ENCODE assay signal across 22 mouse cellular contexts in the genomic region with DNA sequence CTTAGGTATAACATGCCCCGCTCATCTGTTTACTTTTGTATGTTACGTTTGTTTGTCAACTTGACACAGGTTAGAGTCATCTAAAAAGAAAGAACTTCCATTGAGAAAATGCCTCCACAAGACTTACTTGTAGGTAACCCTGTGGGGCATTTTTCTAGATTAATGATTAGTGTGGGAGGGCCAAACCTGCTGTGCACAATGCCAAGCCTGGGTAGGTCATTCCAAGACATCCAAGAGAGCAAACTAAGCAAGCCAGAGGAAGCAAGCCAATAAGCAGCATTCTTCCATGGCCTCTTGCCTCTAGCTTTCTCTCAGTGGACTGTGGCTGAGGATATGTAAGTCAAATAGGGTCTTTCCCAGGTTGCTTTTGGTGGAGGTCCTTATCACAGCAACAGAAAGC. TPM values are rescaled to one million over a fixed set of nuclear protein-coding genes. Genes with fewer than 3 reads are reported as not detected.
A peak's percentile ranks its signal among the peaks of the same experiment; 100 is the strongest.
DNase-seq lines count a peak whose midpoint lies in the region; ATAC-seq lines count a peak whose summit lies in the region.
"Had no signal": no experiment of that assay in that cellular context is flagged by ENCODE, and none has a peak within 500 bp of the region (broad histone marks: within the 10 kb centered on the region; RNA-seq: fewer than 3 reads in every experiment).

No protein-coding gene starts in this region.

- H3K27ac ChIP-seq in kidney, embryonic 16.5 days (ENCODE audit: low read length): no peak overlapping the region
- H3K27ac ChIP-seq in hindbrain, embryonic 14.5 days: no peak overlapping the region
- H3K27ac ChIP-seq: embryonic facial prominence, embryonic 15.5 days; forebrain, embryonic 15.5 days; heart, embryonic 10.5 days; hindbrain, embryonic 12.5 days; hindbrain, postnatal 0 days had no signal

- no peak overlapping the region for H3K9ac ChIP-seq in kidney, embryonic 16.5 days (replicated peaks; ENCODE audit: low read length)
- no peak overlapping the region for H3K9ac ChIP-seq in hindbrain, embryonic 14.5 days
- H3K9ac ChIP-seq: embryonic facial prominence, embryonic 15.5 days; forebrain, embryonic 15.5 days; hindbrain, embryonic 12.5 days had no signal

- H3K4me3 ChIP-seq in kidney, embryonic 16.5 days (ENCODE audit: low read length): no peak overlapping the region
- H3K4me3 ChIP-seq in hindbrain, embryonic 14.5 days (replicated peaks; ENCODE audit: low read length): no peak overlapping the region
- H3K4me3 ChIP-seq: embryonic facial prominence, embryonic 15.5 days; erythroblast, embryonic 14.5 days; forebrain, embryonic 15.5 days; heart, embryonic 10.5 days; hindbrain, embryonic 12.5 days had no signal

- peak; percentile 72 for DNase-seq in kidney, adult 18-20 months
- DNase-seq in kidney, adult 8-10 months: peak; percentile 87 to 94
- peak; percentile 49 for DNase-seq in kidney, postnatal 10 days
- no peak for DNase-seq in hindbrain, embryonic 14.5 days (ENCODE audit: low spot score)
- DNase-seq in Muller cell, postnatal 12 days (ENCODE audit: inconsistent ontology term): no peak
- DNase-seq: adrenal gland, adult 2 months; adrenal gland, postnatal 36 days; cerebellum, adult 8-10 months; cerebellum, postnatal 14 days; embryo, embryonic 11 days; gastrocnemius, postnatal 25 days; heart, adult 18-20 months; heart, postnatal 10 days; heart, postnatal 4 days had no signal

- H3K4me1 ChIP-seq in kidney, embryonic 16.5 days (ENCODE audit: insufficient read depth, low read length): no peaks in the 10 kb centered on the region
- 0 out of 2 replicates have a peak, but pooled peaks cover 3% of the 10 kb centered on the region for H3K4me1 ChIP-seq in hindbrain, embryonic 14.5 days (replicated peaks; ENCODE audit: control insufficient read depth, insufficient read depth, low read length)
- H3K4me1 ChIP-seq: embryonic facial prominence, embryonic 15.5 days; forebrain, embryonic 15.5 days had no signal

- ATAC-seq in kidney, embryonic 16.5 days (ENCODE audit: low FRiP score, low TSS enrichment): no peak
- ATAC-seq in hindbrain, embryonic 14.5 days (ENCODE audit: low FRiP score): no peak
- ATAC-seq: forebrain, embryonic 15.5 days; hindbrain, postnatal 0 days had no signal

- H3K36me3 ChIP-seq in kidney, embryonic 16.5 days (ENCODE audit: insufficient read depth, low read length): no peaks in the 10 kb centered on the region
- no peaks in the 10 kb centered on the region for H3K36me3 ChIP-seq in hindbrain, embryonic 14.5 days (replicated peaks; ENCODE audit: control insufficient read depth, insufficient read depth)
- H3K36me3 ChIP-seq: embryonic facial prominence, embryonic 15.5 days; forebrain, embryonic 15.5 days; heart, embryonic 10.5 days; hindbrain, embryonic 12.5 days had no signal

- no peak overlapping the region for H3K4me2 ChIP-seq in kidney, embryonic 16.5 days (replicated peaks; ENCODE audit: low read depth, low read length)
- no peak overlapping the region for H3K4me2 ChIP-seq in hindbrain, embryonic 14.5 days (replicated peaks)
- H3K4me2 ChIP-seq: embryonic facial prominence, embryonic 15.5 days; forebrain, embryonic 15.5 days; hindbrain, embryonic 12.5 days had no signal

- H3K9me3 ChIP-seq in kidney, embryonic 16.5 days (ENCODE audit: low read length): no peaks in the 10 kb centered on the region
- H3K9me3 ChIP-seq in hindbrain, embryonic 14.5 days (ENCODE audit: control insufficient read depth, low read length): no peaks in the 10 kb centered on the region
- H3K9me3 ChIP-seq: embryonic facial prominence, embryonic 15.5 days; forebrain, embryonic 15.5 days; heart, embryonic 10.5 days; hindbrain, embryonic 12.5 days had no signal

- 87% methylated on average over 2 of the region's 2 CpGs for WGBS in kidney, embryonic 16.5 days
- WGBS in hindbrain, embryonic 14.5 days: 96% methylated on average over 2 of the region's 2 CpGs

- no peaks in the 10 kb centered on the region for H3K27me3 ChIP-seq in kidney, embryonic 16.5 days (ENCODE audit: insufficient read depth, low read length)
- H3K27me3 ChIP-seq in hindbrain, embryonic 14.5 days (ENCODE audit: control insufficient read depth, insufficient read depth, low read length): no peaks in the 10 kb centered on the region
- H3K27me3 ChIP-seq: CH12.LX; embryonic facial prominence, embryonic 15.5 days; forebrain, embryonic 15.5 days; hindbrain, embryonic 12.5 days had no signal

RNA-seq across cellular contexts. Expression of gene Ak4, which starts 54.4 kb away (rescaled TPM):
- polyA plus RNA-seq in kidney, embryonic 16.5 days (2015; fragmentation: Nextera tagmentation; extraction: Ambion mirVana): 21.0 and 23.8 TPM in 2 replicates
- polyA plus RNA-seq in hindbrain, embryonic 14.5 days (2014; fragmentation: Nextera tagmentation; extraction: Ambion mirVana): 3.2 and 4.2 TPM in 2 replicates

Comparison
In these comparisons a context has a peak if more than half of its experiments do, and no peak if none do; other contexts are left out.
1. DNase-seq: peak in kidney, adult 18-20 months (single experiment), kidney, adult 8-10 months (2 of 2) and kidney, postnatal 10 days (single experiment); none in hindbrain, embryonic 14.5 days (single experiment) and Muller cell, postnatal 12 days (single experiment).